Mouse (Mus musculus): ENCODE data around the gene Ccl1. TPM values are rescaled to one million over a fixed set of nuclear protein-coding genes. Genes with fewer than 3 reads are reported as not detected.
A peak's percentile ranks its signal among the peaks of the same experiment; 100 is the strongest.

Ccl1 gene
- 0.46 TPM in 1 of 2 replicates, not detected in the other for polyA plus RNA-seq (2015; fragmentation: Nextera tagmentation; extraction: Ambion mirVana)

DNA sequence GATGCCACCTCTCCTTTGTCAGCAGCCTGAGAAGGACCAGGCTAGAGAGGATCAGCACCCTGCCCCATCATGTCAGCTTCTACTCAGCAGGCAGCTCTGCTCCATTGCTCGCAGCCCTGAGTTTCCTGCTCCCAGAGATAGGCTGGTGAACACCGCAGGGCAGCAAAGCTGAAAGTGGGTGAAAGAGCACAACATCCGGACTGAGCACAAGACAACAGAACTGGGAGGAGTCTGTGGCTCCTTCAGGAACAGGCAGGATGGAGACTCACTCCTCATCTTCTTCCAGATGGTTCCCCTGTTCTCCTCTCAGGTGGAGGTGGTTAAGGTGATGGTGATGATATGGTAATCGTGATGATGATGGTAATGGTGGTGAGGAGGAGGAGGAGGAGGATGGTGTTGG is at the start of gene Ccl1:
TSS of gene Ccl1 (minus strand) at position 101 of the 400 bp plus-strand sequence.
- ATAC-seq = no peak
- H3K9me3 ChIP-seq (ENCODE audit: control insufficient read depth, low read length) = no peaks in the 10 kb centered on the region

DNA sequence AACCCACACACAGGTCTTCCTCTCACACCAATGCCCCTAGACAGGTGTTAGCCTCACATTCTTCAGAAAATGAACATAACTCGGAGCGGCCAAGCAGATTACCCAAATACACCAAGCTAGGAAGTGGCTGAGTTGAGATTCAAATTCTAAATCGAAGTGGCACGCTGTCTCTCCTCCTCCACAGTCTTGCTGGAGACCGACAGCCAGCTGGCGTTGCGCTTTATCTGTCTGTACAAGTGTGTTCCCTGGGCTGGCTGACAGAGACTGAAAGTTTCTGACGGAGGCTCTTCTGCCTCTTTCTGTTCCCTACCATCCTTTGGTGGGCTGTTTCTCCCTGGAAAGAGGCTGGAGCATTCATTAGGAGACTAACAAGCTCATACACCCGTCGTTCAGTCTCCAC is 45.5 kb upstream of the Ccl1 start:
- Histone ChIP-seq H3K4me2 (ENCODE audit: low read length) (no peak overlapping the region), H3K9ac (ENCODE audit: low read depth, low read length) (no peak overlapping the region), H3K27me3 (replicated peaks; ENCODE audit: control insufficient read depth, insufficient read depth, low read length) (no peaks in the 10 kb centered on the region), H3K4me1 (ENCODE audit: control insufficient read depth, insufficient read depth, low read depth, low read length) (no peaks in the 10 kb centered on the region), H3K4me3 (ENCODE audit: low read length) (no peak overlapping the region), H3K9me3 (ENCODE audit: control insufficient read depth, low read length) (no peaks in the 10 kb centered on the region), H3K27ac (ENCODE audit: low read depth, low read length) (no peak overlapping the region), H3K36me3 (ENCODE audit: control insufficient read depth, insufficient read depth, low read length) (no peaks in the 10 kb centered on the region)
- no peak for ATAC-seq
- 86% methylated on average over 10 of the region's 10 CpGs for WGBS

More for the DNA sequence above, at the start of gene Ccl1:
- H3K4me1 ChIP-seq (ENCODE audit: control insufficient read depth, insufficient read depth, low read depth, low read length) = no peaks in the 10 kb centered on the region; the same call in 1 of the 2 replicates
- WGBS = 67% methylated on average over 4 of the region's 4 CpGs
- no peaks in the 10 kb centered on the region for H3K27me3 ChIP-seq (replicated peaks; ENCODE audit: control insufficient read depth, insufficient read depth, low read length)
- H3K4me3 ChIP-seq (ENCODE audit: low read length) = no peak within 1 kb of the TSS
- H3K27ac ChIP-seq (ENCODE audit: low read depth, low read length) = no peak within 1 kb of the TSS
- H3K36me3 ChIP-seq (ENCODE audit: control insufficient read depth, insufficient read depth, low read length) = no peaks in the 10 kb centered on the region
- no peak within 1 kb of the TSS for H3K4me2 ChIP-seq (ENCODE audit: low read length)
- H3K9ac ChIP-seq (ENCODE audit: low read depth, low read length) = no peak within 1 kb of the TSS

DNA sequence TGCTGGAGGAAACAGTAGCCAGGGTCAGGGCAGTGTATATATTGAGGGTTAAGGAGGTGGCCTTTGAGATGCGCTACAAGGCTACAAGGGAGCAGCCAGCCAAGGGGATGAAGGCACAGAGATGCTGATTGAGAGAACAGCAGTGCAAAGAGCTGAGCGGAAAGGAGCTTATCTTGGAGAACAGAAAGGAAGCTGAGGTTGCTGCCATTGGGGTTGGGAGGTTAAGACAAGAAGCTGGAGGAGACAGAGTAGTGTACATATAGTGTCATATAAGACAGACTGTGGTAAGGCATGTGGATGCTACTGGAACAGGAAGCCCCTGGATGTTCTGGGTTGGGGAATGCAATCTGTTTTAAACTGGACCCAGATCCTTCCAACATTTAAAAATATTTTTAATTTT is 35.4 kb upstream of the Ccl1 start:
- Histone ChIP-seq H3K36me3 (ENCODE audit: control insufficient read depth, insufficient read depth, low read length) (no peaks in the 10 kb centered on the region), H3K4me1 (ENCODE audit: control insufficient read depth, insufficient read depth, low read depth, low read length) (peaks cover 8% of the 10 kb centered on the region), H3K4me2 (ENCODE audit: low read length) (no peak overlapping the region), H3K27ac (ENCODE audit: low read depth, low read length) (no peak overlapping the region), H3K9me3 (ENCODE audit: control insufficient read depth, low read length) (no peaks in the 10 kb centered on the region), H3K27me3 (replicated peaks; ENCODE audit: control insufficient read depth, insufficient read depth, low read length) (no peaks in the 10 kb centered on the region), H3K9ac (ENCODE audit: low read depth, low read length) (no peak overlapping the region), H3K4me3 (ENCODE audit: low read length) (no peak overlapping the region)
- WGBS = 61% methylated on average over 2 of the region's 2 CpGs
- no peak for ATAC-seq

DNA sequence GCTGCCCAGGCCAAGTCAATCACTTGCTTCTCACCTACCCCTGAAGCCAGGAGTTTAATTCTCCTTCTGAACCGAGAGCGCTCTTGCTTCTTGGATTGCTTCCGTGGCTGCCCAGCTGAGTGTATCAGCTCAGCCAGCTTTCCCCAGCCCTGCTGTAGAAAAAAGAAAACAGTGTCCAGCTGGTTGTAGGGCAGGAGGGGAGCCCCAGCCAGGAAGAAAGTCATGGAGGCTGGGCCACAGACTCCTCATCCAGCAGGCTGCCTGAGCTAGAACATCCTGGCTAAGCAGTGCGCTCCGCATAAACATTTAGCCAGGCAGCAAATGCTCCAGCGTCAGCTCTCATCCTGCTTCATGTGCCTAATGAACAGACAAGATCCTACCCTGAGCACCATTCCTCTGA is 34.9 kb upstream of the Ccl1 start:
- Histone ChIP-seq H3K4me1 (ENCODE audit: control insufficient read depth, insufficient read depth, low read depth, low read length) (peaks cover 8% of the 10 kb centered on the region), H3K4me3 (ENCODE audit: low read length) (no peak overlapping the region), H3K36me3 (ENCODE audit: control insufficient read depth, insufficient read depth, low read length) (no peaks in the 10 kb centered on the region), H3K27me3 (replicated peaks; ENCODE audit: control insufficient read depth, insufficient read depth, low read length) (no peaks in the 10 kb centered on the region), H3K9me3 (ENCODE audit: control insufficient read depth, low read length) (no peaks in the 10 kb centered on the region), H3K4me2 (ENCODE audit: low read length) (no peak overlapping the region), H3K9ac (ENCODE audit: low read depth, low read length) (no peak overlapping the region), H3K27ac (ENCODE audit: low read depth, low read length) (no peak overlapping the region)
- ATAC-seq = peak; percentile 6; the same call in 1 of the 2 replicates
- 33% methylated on average over 6 of the region's 6 CpGs for WGBS

- H3K4me2 ChIP-seq (ENCODE audit: low read length) = no peak overlapping the region
- 17% methylated on average over 7 of the region's 7 CpGs for WGBS
- no peaks in the 10 kb centered on the region for H3K27me3 ChIP-seq (replicated peaks; ENCODE audit: control insufficient read depth, insufficient read depth, low read length)
- H3K9me3 ChIP-seq (ENCODE audit: control insufficient read depth, low read length) = no peaks in the 10 kb centered on the region
- H3K36me3 ChIP-seq (ENCODE audit: control insufficient read depth, insufficient read depth, low read length) = no peaks in the 10 kb centered on the region
- no peak overlapping the region for H3K4me3 ChIP-seq (ENCODE audit: low read length)
- no peak overlapping the region for H3K27ac ChIP-seq (ENCODE audit: low read depth, low read length)
- H3K9ac ChIP-seq (ENCODE audit: low read depth, low read length) = no peak overlapping the region
- peak; percentile 71 for ATAC-seq
- peaks cover 8% of the 10 kb centered on the region for H3K4me1 ChIP-seq (ENCODE audit: control insufficient read depth, insufficient read depth, low read depth, low read length)
These were observed 34.5 kb upstream of the Ccl1 start for GRCm38 (mm10) chr11:82339921-82340401.

- peaks cover 3% of the 10 kb centered on the region; the same call in 1 of the 2 replicates for H3K4me1 ChIP-seq (ENCODE audit: control insufficient read depth, insufficient read depth, low read depth, low read length)
- WGBS = 45% methylated on average over 7 of the region's 7 CpGs
- H3K27ac ChIP-seq (ENCODE audit: low read depth, low read length) = no peak overlapping the region
- H3K27me3 ChIP-seq (replicated peaks; ENCODE audit: control insufficient read depth, insufficient read depth, low read length) = no peaks in the 10 kb centered on the region
- H3K4me3 ChIP-seq (ENCODE audit: low read length) = no peak overlapping the region
- no peak overlapping the region for H3K9ac ChIP-seq (ENCODE audit: low read depth, low read length)
- no peak overlapping the region for H3K4me2 ChIP-seq (ENCODE audit: low read length)
- H3K9me3 ChIP-seq (ENCODE audit: control insufficient read depth, low read length) = no peaks in the 10 kb centered on the region
- no peak for ATAC-seq
- H3K36me3 ChIP-seq (ENCODE audit: control insufficient read depth, insufficient read depth, low read length) = no peaks in the 10 kb centered on the region
These were observed 7.7 kb upstream of the Ccl1 start for GRCm38 (mm10) chr11:82313153-82313552.

DNA sequence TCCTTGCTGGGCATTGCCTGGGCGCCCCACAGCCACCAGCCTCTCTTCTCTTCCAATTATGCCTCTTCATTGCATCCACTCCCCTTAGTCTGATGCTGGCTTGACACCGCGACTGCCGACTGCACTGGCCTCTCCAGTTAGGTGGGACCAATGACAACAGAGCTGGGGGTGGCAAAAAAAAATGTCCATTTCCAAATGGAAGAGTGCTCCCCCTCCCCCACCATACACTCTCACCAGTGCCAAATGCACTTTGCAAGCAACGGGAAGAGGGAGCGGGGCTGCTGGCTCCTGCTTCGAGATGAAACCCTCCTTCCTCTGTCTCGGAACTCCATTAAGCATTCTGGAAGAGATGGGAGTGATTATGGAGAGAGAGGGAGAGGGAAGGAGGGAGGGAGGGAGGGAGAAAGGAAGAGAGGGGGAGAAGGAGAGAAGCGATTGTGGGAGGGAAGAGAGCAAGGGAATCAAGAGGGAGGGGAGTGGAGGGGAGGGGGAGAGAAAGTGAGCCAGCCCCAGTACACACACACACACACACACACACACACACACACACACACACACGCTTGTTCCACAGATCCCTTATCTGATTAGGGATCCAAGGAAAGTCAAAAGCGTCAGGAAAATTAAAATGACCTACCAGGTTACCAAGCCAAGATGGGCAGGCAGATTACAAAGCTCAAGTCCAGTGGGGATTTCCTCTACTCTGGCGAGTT is 5.0 kb upstream of the Ccl1 start:
- H3K36me3 ChIP-seq (ENCODE audit: control insufficient read depth, insufficient read depth, low read length) = no peaks in the 10 kb centered on the region
- no peak overlapping the region for H3K4me3 ChIP-seq (ENCODE audit: low read length)
- peaks cover 3% of the 10 kb centered on the region; the same call in 1 of the 2 replicates for H3K4me1 ChIP-seq (ENCODE audit: control insufficient read depth, insufficient read depth, low read depth, low read length)
- ATAC-seq = peak; percentile 77
- H3K9me3 ChIP-seq (ENCODE audit: control insufficient read depth, low read length) = no peaks in the 10 kb centered on the region
- 13% methylated on average over 12 of the region's 12 CpGs for WGBS
- H3K4me2 ChIP-seq (ENCODE audit: low read length) = peak overlapping the region; percentile 37
- H3K27ac ChIP-seq (ENCODE audit: low read depth, low read length) = no peak overlapping the region
- H3K9ac ChIP-seq (ENCODE audit: low read depth, low read length) = no peak overlapping the region
- no peaks in the 10 kb centered on the region for H3K27me3 ChIP-seq (replicated peaks; ENCODE audit: control insufficient read depth, insufficient read depth, low read length)

DNA sequence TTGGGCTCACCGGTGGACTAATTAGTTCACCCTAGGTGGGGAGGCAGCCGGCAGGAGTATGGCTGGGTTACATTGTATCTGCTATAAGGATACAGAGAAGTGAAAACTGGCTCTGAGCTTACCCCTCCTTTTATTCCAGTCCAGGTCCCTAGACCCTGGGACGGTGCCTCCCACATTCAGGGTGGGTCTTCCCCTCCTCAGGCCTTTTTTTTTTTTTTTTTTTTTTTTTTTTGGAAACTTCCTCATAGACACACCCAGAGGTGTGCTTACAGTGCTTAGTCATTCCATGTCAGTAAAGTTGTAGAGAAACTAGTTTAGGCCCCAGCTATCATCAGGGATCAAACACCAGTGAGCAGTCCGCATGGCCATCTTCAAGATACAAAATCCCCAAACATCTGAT is 7.6 kb downstream of the Ccl1 start:
- H3K27me3 ChIP-seq (replicated peaks; ENCODE audit: control insufficient read depth, insufficient read depth, low read length) = no peaks in the 10 kb centered on the region
- H3K9ac ChIP-seq (ENCODE audit: low read depth, low read length) = no peak overlapping the region
- no peaks in the 10 kb centered on the region for H3K9me3 ChIP-seq (ENCODE audit: control insufficient read depth, low read length)
- no peaks in the 10 kb centered on the region for H3K4me1 ChIP-seq (ENCODE audit: control insufficient read depth, insufficient read depth, low read depth, low read length)
- WGBS = 87% methylated on average over 4 of the region's 4 CpGs
- H3K36me3 ChIP-seq (ENCODE audit: control insufficient read depth, insufficient read depth, low read length) = no peaks in the 10 kb centered on the region
- no peak overlapping the region for H3K27ac ChIP-seq (ENCODE audit: low read depth, low read length)
- no peak overlapping the region for H3K4me3 ChIP-seq (ENCODE audit: low read length)
- no peak overlapping the region for H3K4me2 ChIP-seq (ENCODE audit: low read length)
- no peak for ATAC-seq

GRCm38 (mm10) chr11:82290841-82291240 is 14.6 kb downstream of the Ccl1 start:
- Histone ChIP-seq H3K9me3 (ENCODE audit: control insufficient read depth, low read length) (no peaks in the 10 kb centered on the region), H3K36me3 (ENCODE audit: control insufficient read depth, insufficient read depth, low read length) (no peaks in the 10 kb centered on the region), H3K27me3 (replicated peaks; ENCODE audit: control insufficient read depth, insufficient read depth, low read length) (no peaks in the 10 kb centered on the region; the same call in 1 of the 2 replicates), H3K27ac (ENCODE audit: low read depth, low read length) (no peak overlapping the region), H3K4me2 (ENCODE audit: low read length) (no peak overlapping the region), H3K4me1 (ENCODE audit: control insufficient read depth, insufficient read depth, low read depth, low read length) (no peaks in the 10 kb centered on the region), H3K9ac (ENCODE audit: low read depth, low read length) (no peak overlapping the region), H3K4me3 (ENCODE audit: low read length) (no peak overlapping the region)
- peak; percentile 61; the same call in 1 of the 2 replicates for ATAC-seq
